ENCODE assay signal across 8 mouse cellular contexts in the genomic region with DNA sequence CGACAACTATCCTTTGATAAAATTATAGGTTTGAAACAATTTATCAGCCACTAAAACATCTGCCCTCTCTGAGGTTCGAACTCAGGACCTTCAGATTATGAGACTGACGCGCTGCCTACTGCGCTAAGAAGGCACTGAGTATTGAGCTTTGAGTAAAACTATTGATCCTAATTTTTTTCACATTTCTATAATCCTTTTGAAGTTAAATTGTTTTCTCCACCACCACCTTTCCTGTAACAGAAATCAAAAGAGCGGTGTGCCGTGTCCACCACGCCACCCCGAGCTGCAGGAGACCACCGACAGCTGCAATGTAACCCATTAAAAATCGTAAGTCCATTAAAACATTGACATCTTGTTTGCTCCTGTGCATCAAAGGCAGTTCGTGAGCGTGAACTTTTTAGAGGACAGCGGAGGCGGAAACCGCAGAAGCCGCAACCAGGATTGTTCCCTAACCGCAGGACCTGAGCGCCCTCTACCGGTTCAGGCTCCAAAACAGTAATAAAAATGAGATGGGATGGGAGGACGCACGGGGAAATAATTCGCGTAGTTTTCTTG. TPM values are rescaled to one million over a fixed set of nuclear protein-coding genes. Genes with fewer than 3 reads are reported as not detected.
DNase-seq lines count a peak whose midpoint lies in the region; ATAC-seq and TF ChIP-seq lines count a peak whose summit lies in the region.

No protein-coding gene starts in this region.

- peak overlapping the region; percentile 69 for H3K9ac ChIP-seq in heart, embryonic 12.5 days
- peak overlapping the region; percentile 10; the same call in 1 of the 2 replicates for H3K9ac ChIP-seq in kidney, postnatal 0 days (ENCODE audit: low read depth, low read length)
- no peak overlapping the region for H3K9ac ChIP-seq in liver, embryonic 11.5 days (ENCODE audit: low read depth, low read length)
- H3K9ac ChIP-seq in neural tube, embryonic 11.5 days (ENCODE audit: low read length): no peak overlapping the region

- WGBS in heart, embryonic 12.5 days: under 1% methylated on average over 24 of the region's 24 CpGs
- under 1% methylated on average over 24 of the region's 24 CpGs for WGBS in kidney, postnatal 0 days
- under 1% methylated on average over 24 of the region's 24 CpGs for WGBS in liver, embryonic 11.5 days
- under 1% methylated on average over 24 of the region's 24 CpGs for WGBS in neural tube, embryonic 11.5 days

- DNase-seq in A20 (ENCODE audit: low read depth, low spot score): peak; percentile 83
- peak; percentile 89 for DNase-seq in brain, adult 2 months (ENCODE audit: low read depth, low spot score)
- peak; percentile 94 for DNase-seq in kidney, postnatal 0 days (ENCODE audit: low spot score)
- DNase-seq in liver, embryonic 11.5 days (ENCODE audit: low spot score): peak; percentile 79
- DNase-seq in neural tube, embryonic 11.5 days (ENCODE audit: low spot score): peak; percentile 87
- peak; percentile 63 for DNase-seq in telencephalon, adult 2 months (ENCODE audit: low read depth, low spot score)

- no peak overlapping the region for H3K27ac ChIP-seq in embryonic fibroblast, embryonic 13.5 days (ENCODE audit: insufficient read depth, low read length)
- no peak overlapping the region for H3K27ac ChIP-seq in heart, embryonic 12.5 days (ENCODE audit: poor library complexity, severe bottlenecking)
- H3K27ac ChIP-seq in kidney, postnatal 0 days: no peak overlapping the region
- H3K27ac ChIP-seq in liver, embryonic 11.5 days (ENCODE audit: low read depth, low read length): no peak overlapping the region
- no peak overlapping the region for H3K27ac ChIP-seq in neural tube, embryonic 11.5 days (ENCODE audit: low read depth, low read length)

- H3K4me1 ChIP-seq in embryonic fibroblast, embryonic 13.5 days (ENCODE audit: control insufficient read depth, insufficient read depth, low read length): no peaks in the 10 kb centered on the region
- peaks cover 3% of the 10 kb centered on the region; the same call in 1 of the 2 replicates for H3K4me1 ChIP-seq in heart, embryonic 12.5 days (replicated peaks)
- 0 out of 2 replicates have a peak, but pooled peaks cover 4% of the 10 kb centered on the region for H3K4me1 ChIP-seq in kidney, postnatal 0 days (replicated peaks; ENCODE audit: insufficient read depth, low read length)
- H3K4me1 ChIP-seq in liver, embryonic 11.5 days (replicated peaks; ENCODE audit: control insufficient read depth, insufficient read depth, low read length): peaks cover 3% of the 10 kb centered on the region; the same call in 1 of the 2 replicates
- H3K4me1 ChIP-seq in neural tube, embryonic 11.5 days (ENCODE audit: control insufficient read depth, insufficient read depth, low read length): no peaks in the 10 kb centered on the region

- peak; percentile 59; the same call in 1 of the 2 replicates for ATAC-seq in heart, embryonic 12.5 days (ENCODE audit: insufficient number of reproducible peaks, low FRiP score)
- ATAC-seq in kidney, postnatal 0 days (replicated peaks; ENCODE audit: low FRiP score, low read depth): peak; percentile 57
- ATAC-seq in liver, embryonic 11.5 days (replicated peaks; ENCODE audit: low FRiP score): peak; percentile 82
- peak; percentile 58 for ATAC-seq in neural tube, embryonic 11.5 days (ENCODE audit: insufficient read depth, low FRiP score, low TSS enrichment)

- peak; percentile 43; the same call in 1 of the 2 replicates for TF ChIP-seq CTCF in embryonic fibroblast, embryonic 13.5 days (IDR thresholded peaks at IDR 0.05; ENCODE audit: borderline replicate concordance, insufficient read depth, low read length)
- TF ChIP-seq CTCF in kidney, postnatal 0 days (IDR thresholded peaks at IDR 0.05; ENCODE audit: low read depth): peak; percentile 89

- no peaks in the 10 kb centered on the region for H3K27me3 ChIP-seq in heart, embryonic 12.5 days (replicated peaks)
- H3K27me3 ChIP-seq in kidney, postnatal 0 days (ENCODE audit: insufficient read depth, low read length): no peaks in the 10 kb centered on the region
- H3K27me3 ChIP-seq in liver, embryonic 11.5 days (replicated peaks; ENCODE audit: control insufficient read depth, insufficient read depth, low read length): peaks cover 11% of the 10 kb centered on the region
- H3K27me3 ChIP-seq in neural tube, embryonic 11.5 days (ENCODE audit: control insufficient read depth, insufficient read depth, low read length): no peaks in the 10 kb centered on the region

- H3K36me3 ChIP-seq in heart, embryonic 12.5 days: no peaks in the 10 kb centered on the region
- H3K36me3 ChIP-seq in kidney, postnatal 0 days (ENCODE audit: insufficient read depth, low read length): no peaks in the 10 kb centered on the region
- H3K36me3 ChIP-seq in liver, embryonic 11.5 days (ENCODE audit: control insufficient read depth, insufficient read depth, low read length): no peaks in the 10 kb centered on the region
- H3K36me3 ChIP-seq in neural tube, embryonic 11.5 days (ENCODE audit: control insufficient read depth, insufficient read depth, low read length): no peaks in the 10 kb centered on the region

- H3K4me2 ChIP-seq in heart, embryonic 12.5 days: peak overlapping the region; percentile 71
- H3K4me2 ChIP-seq in kidney, postnatal 0 days (ENCODE audit: low read length): peak overlapping the region; percentile 66
- peak overlapping the region; percentile 72 for H3K4me2 ChIP-seq in liver, embryonic 11.5 days
- peak overlapping the region; percentile 45 for H3K4me2 ChIP-seq in neural tube, embryonic 11.5 days (ENCODE audit: low read depth)

- TF ChIP-seq POLR2A in embryonic fibroblast, embryonic 13.5 days (IDR thresholded peaks at IDR 0.05; ENCODE audit: low read depth, low read length): no peak

- peak overlapping the region; percentile 83 for H3K4me3 ChIP-seq in embryonic fibroblast, embryonic 13.5 days (ENCODE audit: insufficient read depth, low read length)
- H3K4me3 ChIP-seq in heart, embryonic 12.5 days: peak overlapping the region; percentile 65
- H3K4me3 ChIP-seq in kidney, postnatal 0 days (replicated peaks; ENCODE audit: low read depth, low read length): peak overlapping the region; percentile 35
- peak overlapping the region; percentile 55 for H3K4me3 ChIP-seq in liver, embryonic 11.5 days (ENCODE audit: low read depth, low read length)
- peak overlapping the region; percentile 38 for H3K4me3 ChIP-seq in neural tube, embryonic 11.5 days (ENCODE audit: low read depth, low read length)

- no peaks in the 10 kb centered on the region for H3K9me3 ChIP-seq in heart, embryonic 12.5 days (replicated peaks)
- no peaks in the 10 kb centered on the region for H3K9me3 ChIP-seq in kidney, postnatal 0 days (replicated peaks; ENCODE audit: low read length)
- no peaks in the 10 kb centered on the region for H3K9me3 ChIP-seq in liver, embryonic 11.5 days (ENCODE audit: control insufficient read depth, low read length)
- no peaks in the 10 kb centered on the region for H3K9me3 ChIP-seq in neural tube, embryonic 11.5 days (ENCODE audit: control insufficient read depth, low read length)

RNA-seq across cellular contexts. Expression of a gene that starts 14.8 kb away (rescaled TPM):
- not detected in 2 replicates for polyA plus RNA-seq in embryonic fibroblast, embryonic 13.5 days (2011; ENCODE audit: insufficient read length, low read depth, missing spikeins)
- polyA plus RNA-seq in heart, embryonic 12.5 days (2016; fragmentation: Nextera tagmentation; extraction: Ambion mirVana): not detected in 2 replicates
- 57.5 and 67.8 TPM in 2 replicates for polyA plus RNA-seq in kidney, postnatal 0 days (2015; fragmentation: Nextera tagmentation; extraction: Ambion mirVana)
- not detected in 2 replicates for polyA plus RNA-seq in liver, embryonic 11.5 days (2014; fragmentation: Nextera tagmentation; extraction: Ambion mirVana)
- 0.30 TPM in 1 of 2 replicates, not detected in the other for polyA plus RNA-seq in neural tube, embryonic 11.5 days (2014; fragmentation: Nextera tagmentation; extraction: Ambion mirVana)

RNA-seq across cellular contexts. Expression of a gene that starts 20.0 kb away (rescaled TPM):
- polyA plus RNA-seq in embryonic fibroblast, embryonic 13.5 days (2011; ENCODE audit: insufficient read length, low read depth, missing spikeins): not detected in 2 replicates
- polyA plus RNA-seq in heart, embryonic 12.5 days (2016; fragmentation: Nextera tagmentation; extraction: Ambion mirVana): not detected in 2 replicates
- polyA plus RNA-seq in kidney, postnatal 0 days (2015; fragmentation: Nextera tagmentation; extraction: Ambion mirVana): not detected in 2 replicates
- not detected in 2 replicates for polyA plus RNA-seq in liver, embryonic 11.5 days (2014; fragmentation: Nextera tagmentation; extraction: Ambion mirVana)
- not detected in 2 replicates for polyA plus RNA-seq in neural tube, embryonic 11.5 days (2014; fragmentation: Nextera tagmentation; extraction: Ambion mirVana)

RNA-seq across cellular contexts. Expression of a gene that starts 34.2 kb away (rescaled TPM):
- polyA plus RNA-seq in embryonic fibroblast, embryonic 13.5 days (2011; ENCODE audit: insufficient read length, low read depth, missing spikeins): not detected in 2 replicates
- polyA plus RNA-seq in heart, embryonic 12.5 days (2016; fragmentation: Nextera tagmentation; extraction: Ambion mirVana): not detected in 2 replicates
- not detected in 2 replicates for polyA plus RNA-seq in kidney, postnatal 0 days (2015; fragmentation: Nextera tagmentation; extraction: Ambion mirVana)
- not detected in 2 replicates for polyA plus RNA-seq in liver, embryonic 11.5 days (2014; fragmentation: Nextera tagmentation; extraction: Ambion mirVana)
- not detected in 2 replicates for polyA plus RNA-seq in neural tube, embryonic 11.5 days (2014; fragmentation: Nextera tagmentation; extraction: Ambion mirVana)

RNA-seq across cellular contexts. Expression of a gene that starts 35.9 kb away (rescaled TPM):
- 6.2 and 8.7 TPM in 2 replicates for polyA plus RNA-seq in embryonic fibroblast, embryonic 13.5 days (2011; ENCODE audit: insufficient read length, low read depth, missing spikeins)
- polyA plus RNA-seq in heart, embryonic 12.5 days (2016; fragmentation: Nextera tagmentation; extraction: Ambion mirVana): 8.8 and 9.9 TPM in 2 replicates
- 9.7 and 10.0 TPM in 2 replicates for polyA plus RNA-seq in kidney, postnatal 0 days (2015; fragmentation: Nextera tagmentation; extraction: Ambion mirVana)
- polyA plus RNA-seq in liver, embryonic 11.5 days (2014; fragmentation: Nextera tagmentation; extraction: Ambion mirVana): 10.2 and 12.0 TPM in 2 replicates
- 14.8 and 19.6 TPM in 2 replicates for polyA plus RNA-seq in neural tube, embryonic 11.5 days (2014; fragmentation: Nextera tagmentation; extraction: Ambion mirVana)

Comparison
In these comparisons a context has a peak if more than half of its experiments do, and no peak if none do; other contexts are left out.
1. H3K9ac ChIP-seq: peak in heart, embryonic 12.5 days (single experiment) and kidney, postnatal 0 days (single experiment); none in liver, embryonic 11.5 days (single experiment) and neural tube, embryonic 11.5 days (single experiment).
2. RNA of a gene that starts 14.8 kb away (polyA plus RNA-seq): 57.5 to 67.8 TPM in kidney, postnatal 0 days; 0.30 TPM in neural tube, embryonic 11.5 days, not detected in liver, embryonic 11.5 days, not detected in embryonic fibroblast, embryonic 13.5 days and not detected in heart, embryonic 12.5 days; every median in the first group is over 10 times any median in the second.
3. Peak in every context shown above with its lines, with median percentiles within 50 percentile points of each other: DNase-seq, H3K4me3 ChIP-seq, ATAC-seq and H3K4me2 ChIP-seq.